Mouse (Mus musculus): ENCODE measurements around the gene Rgs9bp.

The Rgs9bp gene

DNA sequence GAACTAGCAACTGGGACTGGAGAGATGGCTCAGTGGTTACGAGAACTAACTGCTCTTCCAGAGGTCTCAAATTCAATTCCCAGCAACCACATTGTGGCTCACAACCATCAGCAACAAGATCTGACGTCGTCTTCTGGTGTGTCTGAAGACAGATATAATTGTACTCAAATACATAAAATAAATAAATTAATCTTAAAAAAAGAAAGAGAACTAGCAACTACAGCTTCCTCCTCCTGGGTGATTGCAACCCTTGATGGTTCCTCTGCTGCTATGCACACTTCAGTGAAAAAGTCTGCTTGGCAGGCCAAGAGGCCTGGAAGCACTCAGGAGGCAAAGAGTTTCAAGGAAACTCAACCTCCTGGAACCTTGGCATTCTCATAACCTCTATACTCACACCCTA is 55.4 kb downstream of the Rgs9bp start:
- no peak for DNase-seq
